Mouse (Mus musculus): ENCODE measurements around the gene Jmjd1c. TPM values are rescaled to one million over a fixed set of nuclear protein-coding genes. Genes with fewer than 3 reads are reported as not detected.
A peak's percentile ranks its signal among the peaks of the same experiment; 100 is the strongest.

Gene Jmjd1c
- polyA plus RNA-seq, 2 experiments from 2014 or later = 56.7 to 57.2 TPM

- no peak for ATAC-seq
These were observed 35.8 kb downstream of the Jmjd1c start for GRCm38 (mm10) chr10:67131709-67132108.

- ATAC-seq = no peak
These were observed 38.4 kb downstream of the Jmjd1c start for GRCm38 (mm10) chr10:67134322-67134721.

GRCm38 (mm10) chr10:67137437-67137836 lies 41.5 kb downstream of the Jmjd1c start:
- no peak for ATAC-seq

DNA sequence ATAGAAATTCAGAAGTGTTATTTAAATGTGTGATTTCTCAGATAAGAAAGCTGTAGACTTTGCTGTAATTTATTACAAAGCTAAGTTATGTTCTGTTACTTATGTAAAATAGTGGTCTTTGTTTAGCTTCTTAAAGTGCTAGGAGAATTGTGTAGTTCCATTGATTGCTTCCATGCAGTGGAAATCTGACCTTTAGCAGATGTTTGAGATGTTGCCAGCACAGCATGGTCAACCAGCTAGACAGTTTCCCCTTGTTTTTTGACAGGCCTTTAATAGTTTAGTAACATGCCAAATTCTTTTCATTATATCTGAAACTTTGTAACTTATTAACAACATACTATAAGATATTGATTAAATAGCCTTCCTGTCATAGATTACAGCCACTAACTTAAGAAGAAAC lies 47.7 kb downstream of the Jmjd1c start:
- no peak for ATAC-seq

GRCm38 (mm10) chr10:67144269-67144668 lies 48.3 kb downstream of the Jmjd1c start:
- no peak for ATAC-seq

DNA sequence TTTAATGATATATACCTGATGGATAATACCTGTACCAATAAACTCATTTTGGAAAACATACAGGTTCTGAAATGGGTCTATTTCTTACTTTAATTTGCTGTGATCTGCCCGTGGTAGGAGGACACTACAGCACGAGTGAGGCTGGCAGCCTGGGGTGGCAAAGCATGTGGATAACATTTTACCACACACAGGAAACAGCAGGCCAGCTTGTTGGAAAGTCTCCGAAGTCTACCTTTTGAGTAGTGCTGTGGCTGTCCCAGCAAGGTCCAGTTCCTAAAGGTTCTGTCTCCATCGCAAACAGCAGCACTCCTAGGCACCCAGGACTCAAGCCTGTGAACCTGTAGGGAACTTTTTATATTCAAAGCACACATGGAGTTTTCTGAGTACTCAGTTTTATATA lies 49.7 kb downstream of the Jmjd1c start:
- no peak for ATAC-seq

DNA sequence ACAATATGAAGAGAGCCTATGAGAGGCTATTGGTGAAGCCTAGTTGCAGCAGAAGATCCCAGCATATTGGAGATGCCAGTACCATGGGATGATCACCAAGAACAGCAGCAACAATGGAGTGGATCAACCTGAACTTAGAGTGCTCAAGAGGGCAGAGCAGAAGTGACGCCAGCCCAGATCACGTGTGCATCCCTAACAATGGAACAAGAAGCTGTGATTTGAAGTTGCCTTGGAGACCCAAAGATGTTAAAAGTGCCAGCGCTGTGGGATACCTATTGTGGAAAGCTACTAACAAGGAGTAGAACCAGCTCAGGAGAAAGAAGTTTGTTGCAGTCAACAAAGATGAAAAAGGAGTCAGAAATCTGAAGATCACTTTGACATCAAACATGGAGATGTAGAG lies 55.8 kb downstream of the Jmjd1c start:
- ATAC-seq = no peak

DNA sequence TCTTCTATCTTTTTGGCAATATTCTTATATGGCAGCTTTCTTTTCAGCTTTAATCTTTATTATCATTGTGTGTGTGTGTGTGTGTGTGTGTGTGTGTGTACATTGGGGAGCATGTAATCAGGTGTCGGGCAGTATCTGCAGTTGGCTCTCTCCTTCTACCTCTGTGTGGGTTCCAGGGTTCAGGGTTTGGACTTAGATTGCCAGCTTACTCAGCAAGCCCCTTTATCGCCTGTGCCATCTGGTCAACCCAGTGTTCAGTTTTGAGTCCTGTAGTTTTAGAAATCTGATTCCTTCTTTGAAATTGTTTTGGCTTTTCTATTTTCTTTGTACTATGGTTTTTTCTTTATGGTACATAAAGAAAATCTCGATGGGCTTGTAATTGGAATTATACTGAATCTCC lies 58.7 kb downstream of the Jmjd1c start:
- no peak for ATAC-seq

GRCm38 (mm10) chr10:67174049-67174448 lies 78.1 kb downstream of the Jmjd1c start:
- no peak for ATAC-seq

GRCm38 (mm10) chr10:67176031-67176430 lies 80.1 kb downstream of the Jmjd1c start:
- no peak for ATAC-seq

DNA sequence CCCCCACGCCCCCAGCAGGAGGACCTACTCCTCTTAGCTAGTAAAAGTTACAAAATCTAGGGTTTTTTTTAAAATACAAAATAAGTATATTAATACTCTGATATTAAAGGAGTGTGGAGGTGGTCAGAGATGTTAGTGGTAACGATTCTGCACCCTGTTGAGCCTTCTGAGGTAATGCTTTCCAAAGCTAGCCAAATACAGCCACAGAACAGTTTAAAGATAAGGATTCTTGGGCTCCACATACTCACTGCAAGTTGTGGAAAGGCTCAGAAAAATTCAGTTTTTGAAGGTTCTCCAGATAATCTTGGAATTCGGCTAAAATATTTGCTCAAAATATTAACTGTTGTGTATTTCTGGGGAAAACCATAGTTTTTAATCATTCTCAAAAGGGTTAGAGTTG lies 81.0 kb downstream of the Jmjd1c start:
- no peak for ATAC-seq

DNA sequence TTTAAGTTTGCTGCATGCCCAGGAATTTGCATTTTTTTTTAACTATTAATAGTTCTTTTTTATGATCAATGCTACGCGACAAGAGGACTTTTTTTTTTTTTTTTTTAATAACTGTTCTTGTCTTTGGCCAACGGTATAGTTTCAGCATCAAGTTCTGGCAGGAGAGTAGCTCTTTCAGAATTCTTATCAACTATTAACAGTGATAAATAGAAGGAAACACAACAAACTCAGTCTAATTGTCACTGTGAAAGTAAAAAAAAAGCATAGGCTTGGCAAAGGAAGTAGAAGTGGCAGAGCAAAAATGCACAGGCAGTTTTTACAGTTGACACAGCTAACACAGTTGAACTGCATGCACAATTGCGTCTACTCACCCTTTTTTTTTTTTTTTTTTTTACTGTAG lies 81.5 kb downstream of the Jmjd1c start:
- ATAC-seq = no peak

GRCm38 (mm10) chr10:67180021-67180420 lies 84.1 kb downstream of the Jmjd1c start:
- no peak for ATAC-seq

DNA sequence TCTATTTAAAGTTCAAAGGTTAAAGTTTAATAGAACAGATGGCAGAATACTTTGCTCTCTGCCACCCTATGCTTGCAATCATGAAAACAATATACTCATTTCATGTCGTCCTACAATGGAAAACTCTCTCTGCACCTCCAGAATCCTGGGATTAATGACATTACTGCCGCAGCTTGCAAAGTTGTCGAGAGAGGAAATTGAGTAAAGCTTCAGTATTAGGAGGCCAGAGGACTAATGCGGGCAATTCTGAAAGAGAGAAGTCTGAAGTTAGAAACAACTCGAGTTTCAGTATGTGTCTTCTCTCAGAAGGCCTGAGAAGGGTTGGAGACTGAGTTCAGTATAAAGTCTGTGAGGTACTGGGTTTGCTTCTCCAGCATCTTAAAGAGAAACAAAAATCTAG lies 84.9 kb downstream of the Jmjd1c start:
- no peak for ATAC-seq

DNA sequence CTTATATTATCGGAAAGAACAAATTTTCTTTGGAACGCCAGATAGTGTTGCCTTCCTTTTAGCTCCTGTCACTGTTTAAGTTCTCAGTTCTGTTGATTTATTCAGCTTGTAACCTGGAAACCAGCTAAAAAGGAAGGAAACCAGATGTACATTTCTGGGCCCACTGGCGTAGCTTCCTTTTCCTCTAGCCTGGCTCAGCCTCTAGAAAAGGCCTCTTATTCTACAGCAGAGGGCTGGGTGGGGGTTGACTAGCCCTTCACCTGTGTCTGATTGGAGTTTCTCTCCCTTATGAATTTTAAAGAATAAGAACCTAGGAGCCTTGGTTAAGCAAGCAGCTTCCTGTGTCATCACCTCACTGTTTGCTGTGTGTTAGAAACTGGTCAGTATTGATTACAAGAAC lies 86.7 kb downstream of the Jmjd1c start:
- no peak for ATAC-seq

- no peak for ATAC-seq
These were observed 87.2 kb downstream of the Jmjd1c start for GRCm38 (mm10) chr10:67183086-67183485.

DNA sequence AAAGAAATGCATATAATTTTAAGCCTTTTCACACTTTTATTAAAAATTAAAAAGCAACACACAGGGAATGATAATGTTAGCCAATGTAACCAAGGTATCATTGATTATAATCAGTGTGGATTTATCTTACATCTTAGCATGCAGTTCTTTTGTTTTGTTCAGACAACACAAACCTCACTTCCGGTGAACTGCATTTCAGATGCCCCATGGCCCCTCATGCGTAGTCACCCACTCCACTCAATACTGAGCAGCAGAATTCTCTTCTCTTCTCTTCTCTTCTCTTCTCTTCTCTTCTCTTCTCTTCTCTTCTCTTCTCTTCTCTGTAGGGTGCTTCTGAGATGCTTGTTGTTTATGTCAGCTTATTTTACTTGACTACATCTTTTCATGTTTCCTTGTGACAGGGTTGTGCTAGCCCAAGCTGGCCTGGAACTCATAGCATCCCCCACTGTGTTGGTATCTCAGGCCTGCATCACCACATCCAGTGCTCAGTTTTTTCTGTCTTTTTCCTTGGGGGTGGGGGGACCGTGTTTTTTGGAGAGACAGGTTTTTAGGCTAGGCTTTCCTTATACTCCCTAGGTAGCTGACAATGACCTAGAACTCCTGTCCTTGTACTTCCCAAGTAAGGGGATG lies 88.6 kb downstream of the Jmjd1c start:
- no peak for ATAC-seq

- peak; percentile 88 for ATAC-seq
These were observed 89.7 kb downstream of the Jmjd1c start for GRCm38 (mm10) chr10:67185491-67186081.

GRCm38 (mm10) chr10:67186489-67186888 lies 90.6 kb downstream of the Jmjd1c start:
- no peak for ATAC-seq

GRCm38 (mm10) chr10:67187001-67187453 lies 91.1 kb downstream of the Jmjd1c start:
- ATAC-seq = peak; percentile 2

DNA sequence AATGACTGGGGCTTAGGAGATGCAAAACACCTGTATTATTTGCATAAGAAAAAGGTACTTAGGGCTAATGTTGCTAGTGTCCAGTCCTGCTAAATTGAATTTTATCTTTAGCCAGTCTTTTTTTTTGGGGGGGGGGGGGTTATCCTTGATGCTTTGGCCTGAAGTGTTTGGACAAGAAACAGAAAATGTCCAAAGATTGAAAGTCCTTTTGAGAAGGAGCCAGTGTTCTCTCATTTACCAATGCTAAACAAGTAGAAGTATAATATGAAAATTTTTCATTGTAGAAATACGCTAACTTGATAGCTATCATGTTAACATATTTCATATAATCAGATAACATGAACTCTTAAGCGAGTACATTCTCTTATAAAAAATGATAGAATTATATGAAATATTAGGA lies 92.0 kb downstream of the Jmjd1c start:
- no peak for ATAC-seq

- peak; percentile 18 for ATAC-seq
These were observed 93.1 kb downstream of the Jmjd1c start for GRCm38 (mm10) chr10:67189057-67189456.

DNA sequence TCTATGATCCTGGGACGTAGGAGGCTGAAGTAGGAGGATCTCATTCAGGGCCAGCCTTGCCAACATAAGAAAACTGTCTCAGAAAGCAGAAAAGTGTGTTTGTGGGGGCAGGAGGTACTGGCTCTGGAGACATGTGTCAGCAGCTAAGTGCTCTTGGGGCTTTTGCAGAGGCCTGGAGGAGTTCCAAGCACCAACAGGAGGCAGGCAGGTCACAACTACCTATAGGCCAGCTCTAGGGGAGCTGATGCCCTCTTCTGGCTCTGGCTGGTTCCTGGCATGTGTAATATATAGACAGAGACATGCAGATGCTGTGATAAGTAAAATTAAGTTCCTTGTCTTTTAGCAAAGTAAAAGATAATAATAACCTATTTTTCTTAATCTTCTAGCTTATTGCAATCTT lies 94.3 kb downstream of the Jmjd1c start:
- ATAC-seq = no peak

DNA sequence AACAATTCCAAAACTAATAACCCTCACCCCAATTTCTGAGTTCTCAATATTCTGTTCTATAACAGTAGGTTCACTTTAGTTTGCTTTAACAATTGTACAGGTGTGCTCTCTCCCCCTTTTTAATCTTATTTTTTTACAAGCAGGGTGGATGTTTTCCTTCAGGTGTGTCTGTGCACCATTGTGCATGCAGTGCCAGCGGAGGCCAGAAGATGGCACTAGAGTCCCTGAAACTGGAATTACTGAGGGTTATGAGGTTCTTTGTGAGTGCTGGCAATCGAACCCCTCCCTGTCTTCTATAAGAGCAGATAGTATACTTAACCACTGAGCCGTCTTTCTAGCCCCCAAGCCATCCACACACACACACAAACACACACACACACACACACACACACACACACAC lies 96.4 kb downstream of the Jmjd1c start:
- ATAC-seq = no peak
